Mouse (Mus musculus): ENCODE results near the gene B2m. TPM values are rescaled to one million over a fixed set of nuclear protein-coding genes. Genes with fewer than 3 reads are reported as not detected.
"Not testable (repeated sequence)": the region's sequence is repeated elsewhere in the genome, so short reads cannot be mapped to it uniquely, and the experiment has no call there.

The B2m gene
- polyA plus RNA-seq (2012; rRNA removed) = 721 and 902 TPM in 2 replicates

GRCm38 (mm10) chr2:122147508-122148241, at the start of gene B2m:
Gene B2m, plus strand, starts transcription at chr2:122147686.
- peak; percentile 89 for DNase-seq (ENCODE audit: low spot score)

- DNase-seq (ENCODE audit: low spot score) = not testable (repeated sequence)
Observed at GRCm38 (mm10) chr2:122097686-122098085, 49.8 kb upstream of the B2m start.

GRCm38 (mm10) chr2:122102070-122102469, 45.4 kb upstream of the B2m start:
- no peak for DNase-seq (ENCODE audit: low spot score)

- no peak for DNase-seq (ENCODE audit: low spot score)
Observed at GRCm38 (mm10) chr2:122108101-122108500, 39.4 kb upstream of the B2m start.

DNA sequence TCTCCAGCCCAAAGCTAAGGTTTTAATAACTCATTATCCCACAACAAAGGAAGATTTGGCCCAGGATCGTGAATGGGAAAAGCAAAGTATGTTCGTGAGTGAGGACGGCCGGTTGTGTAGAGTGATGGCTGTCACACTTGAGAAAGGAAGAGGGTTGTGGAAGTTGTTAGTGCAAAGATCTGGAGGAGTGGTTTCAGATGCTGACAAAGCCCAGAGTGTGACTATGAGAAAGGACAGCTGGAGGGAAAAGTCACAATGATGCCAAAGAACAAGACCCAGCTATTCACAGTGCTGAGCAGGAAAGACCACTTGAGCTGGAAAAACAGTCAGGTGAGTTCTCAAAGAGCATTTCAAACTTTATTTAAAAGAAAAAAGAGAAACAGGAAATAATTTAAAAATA, 37.8 kb upstream of the B2m start:
- no peak for DNase-seq (ENCODE audit: low spot score)

DNA sequence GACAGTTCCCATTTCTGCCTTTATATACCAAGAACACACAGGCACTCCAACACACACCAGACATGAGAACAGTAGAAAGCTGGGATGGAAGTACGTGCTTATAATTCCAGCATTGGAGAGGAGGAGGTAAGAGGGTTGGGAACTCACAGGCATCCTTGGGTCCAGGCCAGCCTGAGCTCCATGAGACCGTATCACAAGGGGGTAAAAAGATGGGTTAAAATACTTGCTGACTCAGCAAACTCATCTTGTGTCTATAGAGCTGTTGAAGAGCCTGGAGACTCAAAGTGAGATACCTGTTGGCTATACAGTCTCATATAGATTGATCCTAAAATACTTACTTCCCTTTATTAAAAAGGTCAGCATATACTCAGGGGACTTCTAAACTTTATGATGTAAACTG, 30.6 kb upstream of the B2m start:
- no peak for DNase-seq (ENCODE audit: low spot score)

DNA sequence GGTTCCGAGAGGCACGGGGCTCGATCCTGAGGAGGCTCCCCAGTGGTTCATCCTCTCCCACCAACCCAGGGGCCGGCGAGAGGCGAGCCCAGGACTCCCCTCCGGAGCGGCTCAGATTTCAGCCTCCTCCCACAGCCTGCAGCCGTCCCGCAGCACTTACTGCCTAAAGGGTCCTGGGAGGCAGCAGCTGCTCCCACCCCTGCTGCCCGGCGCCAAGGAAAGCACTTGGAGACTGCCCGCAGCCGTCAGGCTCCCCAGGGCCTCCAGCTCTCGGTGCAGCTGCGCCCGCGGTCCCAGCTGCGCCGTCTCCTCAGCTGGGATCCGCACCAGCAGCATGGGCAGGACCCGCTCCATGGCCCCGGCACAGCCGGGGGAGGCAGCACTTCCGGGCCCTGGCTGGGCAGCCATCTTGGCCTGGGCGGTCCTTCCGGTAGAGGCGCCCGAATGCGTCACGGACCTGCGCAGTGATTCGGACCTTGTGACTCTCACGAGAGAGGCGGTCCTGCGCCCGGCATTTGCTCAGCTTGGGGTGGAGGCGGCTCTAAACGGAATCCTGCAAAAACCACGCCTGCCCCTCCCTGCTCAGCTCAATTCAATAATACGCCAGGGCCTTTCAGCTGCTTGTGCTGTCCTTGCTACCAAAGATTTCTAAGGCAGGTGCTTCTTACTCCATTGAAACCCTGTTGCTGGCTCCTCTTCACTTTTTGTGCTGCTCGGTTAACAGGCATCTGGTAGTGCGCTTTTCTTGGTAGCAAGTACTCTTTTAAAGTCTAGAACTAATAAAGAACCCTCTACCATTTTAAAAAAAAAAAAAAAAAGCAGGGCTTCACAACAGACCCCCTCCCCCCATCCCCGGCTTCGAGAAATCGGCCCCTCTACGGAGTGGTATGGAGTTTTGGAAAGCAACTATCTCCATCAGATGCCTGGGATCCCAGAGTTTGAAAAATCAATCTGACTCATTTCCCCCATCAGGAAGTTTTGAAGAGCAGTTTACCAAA, 29.2 kb upstream of the B2m start, which contains the start of gene Spg11:
Gene Spg11 (minus strand): TSS at position 426 of the 998 bp plus-strand sequence.
- DNase-seq (ENCODE audit: low spot score) = peak; percentile 96

DNA sequence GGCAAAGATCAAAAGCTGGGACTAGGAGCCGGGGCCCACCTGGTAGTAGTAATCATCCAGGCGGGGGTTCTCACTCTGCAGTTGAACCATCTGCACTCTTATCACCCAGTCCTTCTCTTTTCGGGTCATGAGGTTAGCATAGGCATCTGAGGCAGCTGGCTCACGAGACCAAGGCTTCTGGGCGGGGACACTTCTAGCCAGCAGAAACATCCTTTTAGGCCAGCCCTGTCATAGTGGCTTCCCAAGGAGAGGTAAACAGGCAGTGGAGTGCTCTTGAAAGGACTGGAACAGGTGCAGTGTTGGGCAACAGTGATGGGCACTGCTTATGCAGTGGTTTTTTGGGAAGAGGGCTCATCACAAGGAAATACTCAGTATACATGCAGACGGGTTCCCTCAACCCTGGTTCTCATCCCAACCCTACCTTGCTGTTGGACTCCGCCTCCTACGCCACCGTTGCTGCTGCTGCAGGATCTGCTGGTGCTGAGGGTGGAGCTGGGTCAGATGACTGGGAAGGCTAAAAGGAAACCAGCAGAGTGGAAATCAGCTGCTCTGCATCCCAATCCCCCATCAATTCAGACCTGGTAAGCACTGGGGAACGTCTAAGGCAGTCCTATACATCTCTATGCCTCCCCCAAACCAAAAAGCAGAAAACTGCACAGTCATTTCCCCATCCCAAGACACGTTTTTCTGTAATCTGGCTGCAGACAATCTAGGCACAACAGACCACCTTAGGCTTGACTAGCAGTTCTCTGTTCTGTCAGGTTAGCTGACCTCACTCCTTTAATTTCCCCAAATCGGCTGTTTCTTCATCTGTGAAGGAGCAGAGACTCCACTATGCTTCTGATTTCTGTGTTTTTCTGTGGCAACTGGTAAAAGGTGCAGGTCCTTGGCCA, 21.6 kb upstream of the B2m start:
- DNase-seq (ENCODE audit: low spot score) = no peak

DNA sequence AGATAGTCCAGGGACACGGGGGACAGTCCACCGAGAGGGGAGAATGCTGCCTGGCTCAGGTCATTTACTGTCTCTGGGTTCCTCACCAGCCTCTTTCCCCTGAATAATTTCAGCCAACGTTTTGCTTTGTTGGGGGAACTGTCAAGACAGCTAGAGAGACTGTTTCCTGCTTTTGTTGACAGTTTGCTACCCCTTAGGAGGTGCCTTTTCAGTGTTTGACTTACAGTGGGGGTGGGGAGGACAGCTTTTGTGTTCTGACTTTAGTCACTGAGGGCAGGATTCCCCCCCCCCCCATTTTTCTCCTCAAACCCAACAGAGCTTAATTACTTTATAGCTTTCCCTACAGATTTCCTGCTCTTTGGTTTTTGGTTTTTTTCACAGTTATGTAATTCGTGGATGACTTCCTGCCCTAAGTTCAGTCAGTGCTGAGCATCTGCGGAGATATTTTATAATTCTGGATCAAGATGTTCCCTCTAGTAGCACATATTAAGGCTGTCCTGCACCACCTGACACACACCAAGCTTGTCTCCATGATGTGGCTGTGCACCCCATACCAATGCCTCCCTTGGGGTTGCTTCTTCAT, 20.6 kb upstream of the B2m start:
- DNase-seq (ENCODE audit: low spot score) = no peak

DNA sequence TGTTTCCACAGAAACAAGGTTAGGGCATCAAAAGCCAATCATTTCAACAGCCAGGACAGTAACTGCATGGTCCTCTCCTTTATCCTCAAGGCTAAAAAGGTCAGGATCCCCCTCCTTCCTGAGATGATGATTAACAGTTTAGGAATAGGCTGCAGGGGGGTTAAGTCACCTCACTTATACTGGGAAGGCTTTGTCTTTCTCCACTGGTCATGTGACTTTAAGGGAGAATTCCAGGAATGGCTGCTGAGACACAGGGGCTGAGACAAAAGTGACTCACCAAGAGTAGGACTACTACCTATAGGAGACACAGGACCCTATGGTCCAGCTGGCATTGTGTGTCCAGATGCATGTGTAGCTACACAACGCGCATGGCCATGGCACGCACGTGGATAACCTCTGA, 19.9 kb upstream of the B2m start:
- no peak for DNase-seq (ENCODE audit: low spot score)

DNA sequence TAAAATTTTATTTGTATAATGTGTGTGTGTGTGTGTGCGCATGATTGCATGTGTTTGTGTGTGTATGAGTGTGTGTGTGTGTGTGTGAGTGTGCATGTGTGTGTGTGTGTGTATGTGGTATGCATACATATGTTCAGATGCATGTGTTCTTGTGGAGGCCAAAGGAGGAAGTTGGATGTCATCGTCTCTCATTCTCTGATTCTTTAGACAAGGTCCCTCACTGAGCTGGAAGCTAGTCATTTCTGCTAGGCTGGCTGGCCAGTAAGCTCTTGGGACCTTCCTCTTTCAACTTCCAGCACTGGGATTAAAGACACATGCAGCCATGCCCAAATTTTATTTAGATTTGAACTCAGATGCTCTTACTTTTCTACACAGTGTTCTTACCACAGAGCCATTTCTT, 15.4 kb upstream of the B2m start:
- DNase-seq (ENCODE audit: low spot score) = no peak

DNA sequence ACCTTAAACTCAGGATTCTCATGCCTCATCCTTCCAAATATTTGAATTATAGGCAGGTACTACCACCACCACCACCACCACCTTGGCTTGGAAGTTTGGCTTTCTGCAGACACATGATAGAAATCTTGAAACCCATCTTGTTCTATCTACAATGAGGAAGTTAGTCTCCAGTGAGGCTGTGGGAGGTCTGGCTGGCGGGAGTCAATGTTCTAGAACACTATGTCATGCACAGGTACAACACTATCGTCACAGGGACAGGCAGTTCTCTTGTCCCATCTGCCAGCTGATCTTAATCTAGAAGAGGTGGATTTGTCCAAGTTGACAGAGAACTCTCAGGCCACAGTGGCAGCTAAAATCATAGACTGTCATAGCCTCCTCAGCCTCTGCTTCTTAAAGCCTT, 14.9 kb upstream of the B2m start:
- DNase-seq (ENCODE audit: low spot score) = no peak

- DNase-seq (ENCODE audit: low spot score) = no peak
Observed at GRCm38 (mm10) chr2:122137839-122138465, 9.5 kb upstream of the B2m start.

- no peak for DNase-seq (ENCODE audit: low spot score)
Observed at GRCm38 (mm10) chr2:122140815-122141214, 6.7 kb upstream of the B2m start.

- DNase-seq (ENCODE audit: low spot score) = no peak
Observed at GRCm38 (mm10) chr2:122141332-122141967, 6.0 kb upstream of the B2m start.

DNA sequence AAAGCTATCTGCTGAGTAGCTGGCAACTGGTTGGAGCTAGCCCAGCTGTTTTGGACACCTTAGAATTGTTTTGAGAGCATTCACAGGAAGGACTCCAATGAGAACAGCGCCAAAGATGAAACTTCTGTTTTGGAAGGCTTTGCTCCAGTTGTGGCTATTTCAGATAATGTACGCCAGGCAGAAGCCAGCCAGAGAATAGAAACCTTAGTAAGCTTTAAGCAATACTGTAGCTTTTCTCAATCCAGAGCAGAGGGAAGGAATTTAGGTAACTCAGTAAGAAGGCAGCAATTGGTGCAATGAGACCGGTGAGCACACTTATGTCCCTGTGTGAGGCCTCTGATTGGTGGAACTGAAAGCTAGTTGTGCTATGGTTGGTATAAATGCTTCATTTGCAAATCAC, 4.4 kb upstream of the B2m start:
- no peak for DNase-seq (ENCODE audit: low spot score)

- no peak for DNase-seq (ENCODE audit: low spot score)
Observed at GRCm38 (mm10) chr2:122145756-122146155, 1.7 kb upstream of the B2m start.

DNA sequence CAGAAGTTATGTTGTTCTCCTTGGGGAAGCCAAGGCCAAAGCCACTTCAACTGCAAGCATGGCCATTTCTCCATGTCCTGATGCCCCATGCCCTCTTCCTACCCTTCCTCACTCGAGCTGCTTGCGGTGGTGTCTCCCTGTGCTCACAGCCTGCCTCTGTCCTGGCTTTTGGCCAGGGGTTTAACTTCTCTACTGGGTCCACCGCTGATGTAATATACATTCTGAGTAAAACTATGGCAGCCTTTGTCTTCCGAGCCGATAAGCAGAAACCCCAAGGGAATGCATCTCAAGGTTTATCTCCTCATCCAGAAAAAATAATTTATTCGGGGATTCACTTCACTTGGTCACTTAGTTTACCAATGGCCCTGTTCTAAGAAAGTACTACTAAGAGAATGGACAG, 799 bp upstream of the B2m start:
- no peak for DNase-seq (ENCODE audit: low spot score)

- DNase-seq (ENCODE audit: low spot score) = no peak
Observed at GRCm38 (mm10) chr2:122148242-122148917, 894 bp downstream of the B2m start.

- DNase-seq (ENCODE audit: low spot score) = no peak
Observed at GRCm38 (mm10) chr2:122149316-122149715, 1.8 kb downstream of the B2m start.

All from urinary bladder, adult 2 months (tissue).